Mouse (Mus musculus) lung, adult 2 months (tissue): Measurements from ENCODE around the gene Hspb9. TPM values are rescaled to one million over a fixed set of nuclear protein-coding genes. Genes with fewer than 3 reads are reported as not detected.
A peak's percentile ranks its signal among the peaks of the same experiment; 100 is the strongest.

Experiments used
- DNase-seq: peaks from one replicate; pipeline ENCODE4 v3.0.0; 2022
- H3K4me1 ChIP-seq: fragments of 200-500 bp; 2 replicates; pipeline ENCODE4 v1.6.1; 2011; ENCODE audit warnings: low read length; ENCODE audit not compliant: control insufficient read depth, insufficient read depth
- H3K4me3 ChIP-seq: fragments of 200-500 bp; replicated peaks from 2 replicates; pipeline ENCODE3; 2011; ENCODE audit warnings: low read depth, mild to moderate bottlenecking, control low read depth, low read length; ENCODE audit errors: extremely low read depth
- CTCF ChIP-seq: fragments of 200-500 bp; IDR thresholded peaks from 2 replicates; pipeline ENCODE4 v1.5.1; 2011; ENCODE audit warnings: mild to moderate bottlenecking, low read length, control low read depth; ENCODE audit not compliant: insufficient read depth
- POLR2A ChIP-seq: fragments of 200-500 bp; IDR thresholded peaks from 2 replicates; pipeline ENCODE4 v1.6.1; 2011; ENCODE audit warnings: low read depth, mild to moderate bottlenecking, control low read depth, low read length, borderline replicate concordance; ENCODE audit errors: extremely low read depth
- WGBS: fragments of 180-500 bp; shearing (Covaris S2); methylation state at CpG from one replicate; pipeline ENCODE4 v1.1.7; 2018; 5-methylcytosine and 5-hydroxymethylcytosine counted together
- polyA plus RNA-seq: library from polyadenylated mRNA; depleted of rRNA; stranded (reverse); fragments of >200 nt; gene quantifications from 2 replicates; pipeline ENCODE4 v1.2.3, GENCODE M21; 2012

Hspb9 gene
- polyA plus RNA-seq, 1 experiment = 0.36 TPM

DNA sequence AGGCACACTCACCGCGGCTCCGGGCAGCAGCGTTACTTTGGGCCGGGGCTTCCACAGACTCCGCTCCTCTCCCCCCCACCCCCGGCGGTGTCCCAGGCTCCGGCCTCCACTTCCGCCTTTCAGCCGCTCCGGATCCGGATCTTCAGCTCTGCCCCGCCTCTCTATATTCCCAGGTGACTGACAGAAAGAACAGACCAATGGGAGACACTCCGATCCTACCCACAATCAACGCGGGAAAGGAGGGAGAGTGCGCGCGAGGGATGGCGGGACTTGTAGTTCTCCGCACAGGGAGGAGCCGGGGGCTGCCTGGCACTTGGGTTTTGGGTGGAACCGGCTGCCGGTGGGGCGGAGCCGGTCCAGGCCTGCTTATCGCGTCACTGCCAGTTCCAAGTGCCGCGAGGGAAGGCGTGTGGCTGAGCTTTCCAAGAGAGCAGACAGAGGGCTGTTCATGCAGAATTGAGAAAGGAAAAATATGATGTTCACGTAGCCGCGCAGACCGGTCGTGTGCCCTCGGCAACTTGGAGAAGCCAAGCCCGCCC is 24.5 kb downstream of the Hspb9 start, which contains the start of gene Rab5c:
Rab5c (minus strand) TSS at position 150 of the 539 bp plus-strand sequence.
- H3K4me1 ChIP-seq = peaks cover 18% of the 10 kb centered on the region
- peak; percentile 98 for DNase-seq
- under 1% methylated on average over 39 of the region's 39 CpGs for WGBS
- TF ChIP-seq CTCF (no peak), POLR2A (peak; percentile 61; the same call in 1 of the 2 replicates)
- H3K4me3 ChIP-seq = peak within 1 kb of the TSS; percentile 98

DNA sequence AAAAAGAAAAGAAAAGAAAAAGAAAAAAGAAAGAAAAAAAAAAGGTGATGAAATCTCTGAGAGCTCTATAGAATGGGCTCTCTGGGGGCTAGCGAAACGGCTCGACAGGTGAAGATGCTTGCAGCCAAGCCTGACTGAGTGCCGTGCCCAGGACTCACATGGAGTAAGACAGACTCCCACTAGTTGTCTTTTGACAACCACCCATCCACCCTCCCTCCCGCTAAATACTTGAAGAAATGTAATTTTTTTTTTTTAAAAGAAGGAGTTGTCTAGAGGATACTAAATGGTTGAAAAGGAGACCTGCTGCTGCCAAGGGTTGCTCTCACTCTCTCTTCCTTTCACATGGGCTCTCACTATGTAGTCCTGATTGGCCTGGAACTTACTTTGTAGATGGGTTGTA is 25.1 kb downstream of the Hspb9 start:
- WGBS = 25% methylated on average over 5 of the region's 5 CpGs
- H3K4me1 ChIP-seq = peaks cover 18% of the 10 kb centered on the region
- no peak for TF ChIP-seq POLR2A
- no peak for TF ChIP-seq CTCF
- no peak overlapping the region for H3K4me3 ChIP-seq
- DNase-seq = no peak

DNA sequence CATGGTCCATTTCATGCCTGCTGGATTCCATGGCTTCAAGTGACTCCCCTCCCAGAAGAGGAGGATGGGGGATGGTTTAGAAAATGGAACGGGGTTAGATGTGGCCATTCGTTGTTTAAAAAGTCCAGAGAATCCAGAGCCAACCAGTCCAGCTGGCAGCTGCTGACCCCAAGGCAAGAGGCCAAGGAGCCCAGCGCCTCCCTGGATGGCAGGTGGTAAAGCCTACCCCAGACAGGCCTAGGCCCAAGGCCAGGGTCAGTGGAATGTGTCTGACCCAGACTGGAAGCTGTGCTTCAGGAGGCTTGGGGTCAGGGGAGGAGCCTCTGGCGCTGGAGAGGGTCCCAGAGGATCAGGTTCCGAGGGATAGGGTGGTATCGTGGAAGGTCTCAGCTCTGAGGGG is 27.7 kb downstream of the Hspb9 start:
- Histone ChIP-seq H3K4me3 (no peak overlapping the region), H3K4me1 (peaks cover 8% of the 10 kb centered on the region)
- no peak for TF ChIP-seq POLR2A
- TF ChIP-seq CTCF = no peak
- WGBS = 65% methylated on average over 6 of the region's 6 CpGs
- no peak for DNase-seq

DNA sequence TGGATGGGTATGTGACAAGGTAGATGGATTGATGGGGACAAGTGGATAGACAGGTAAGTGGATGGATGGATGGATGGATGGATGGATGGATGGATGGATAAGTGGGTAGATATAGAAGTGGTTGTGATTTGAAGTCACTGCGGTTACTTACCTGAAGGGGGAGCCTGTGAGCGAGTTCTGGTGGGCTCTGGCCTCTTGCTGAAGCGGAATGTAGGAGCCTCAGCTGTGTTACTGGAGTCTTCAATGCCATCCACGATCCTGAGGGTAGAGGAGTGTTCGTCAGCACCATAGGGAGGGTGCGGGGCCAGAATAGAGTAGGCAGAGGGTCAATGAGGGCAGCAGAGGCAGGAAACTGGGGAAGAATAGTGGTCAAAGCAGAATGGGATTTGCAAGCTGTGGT is 31.4 kb downstream of the Hspb9 start:
- peak; percentile 31 for DNase-seq
- H3K4me1 ChIP-seq = no peaks in the 10 kb centered on the region; the same call in 1 of the 2 replicates
- WGBS = 17% methylated on average over 6 of the region's 6 CpGs
- no peak overlapping the region for H3K4me3 ChIP-seq
- TF ChIP-seq POLR2A (no peak), CTCF (peak; percentile 67)

DNA sequence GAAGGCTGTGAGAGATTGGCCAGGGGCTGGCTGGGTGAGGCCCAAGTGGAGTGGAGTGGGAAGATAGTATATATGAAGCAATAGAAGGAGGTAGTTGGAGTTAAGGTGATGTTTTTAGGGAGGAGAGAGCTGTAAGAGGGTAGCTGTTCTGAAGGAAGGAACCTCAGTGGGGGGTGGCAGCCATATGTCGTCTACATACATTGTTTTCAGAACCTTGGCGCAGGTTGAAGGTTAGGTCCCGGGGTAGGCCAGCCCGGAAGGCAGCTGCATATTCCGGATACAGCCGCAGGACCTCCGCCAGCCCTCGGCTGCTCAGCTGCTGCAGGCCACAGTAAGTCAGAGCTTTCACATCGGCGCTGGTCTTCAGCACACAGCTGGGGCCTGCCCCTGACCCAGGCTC is 32.9 kb downstream of the Hspb9 start:
- no peak for TF ChIP-seq CTCF
- no peak for TF ChIP-seq POLR2A
- DNase-seq = no peak
- Histone ChIP-seq H3K4me3 (no peak overlapping the region), H3K4me1 (no peaks in the 10 kb centered on the region; the same call in 1 of the 2 replicates)
- WGBS = 80% methylated on average over 10 of the region's 10 CpGs

GRCm38 (mm10) chr11:100747114-100747513 is 33.5 kb downstream of the Hspb9 start:
- DNase-seq = no peak
- H3K4me1 ChIP-seq = no peaks in the 10 kb centered on the region; the same call in 1 of the 2 replicates
- H3K4me3 ChIP-seq = no peak overlapping the region
- 69% methylated on average over 5 of the region's 5 CpGs for WGBS
- TF ChIP-seq POLR2A (no peak), CTCF (no peak)

- WGBS = 57% methylated on average over 4 of the region's 4 CpGs
Measured at GRCm38 (mm10) chr11:100748620-100749019, 35.0 kb downstream of the Hspb9 start.

DNA sequence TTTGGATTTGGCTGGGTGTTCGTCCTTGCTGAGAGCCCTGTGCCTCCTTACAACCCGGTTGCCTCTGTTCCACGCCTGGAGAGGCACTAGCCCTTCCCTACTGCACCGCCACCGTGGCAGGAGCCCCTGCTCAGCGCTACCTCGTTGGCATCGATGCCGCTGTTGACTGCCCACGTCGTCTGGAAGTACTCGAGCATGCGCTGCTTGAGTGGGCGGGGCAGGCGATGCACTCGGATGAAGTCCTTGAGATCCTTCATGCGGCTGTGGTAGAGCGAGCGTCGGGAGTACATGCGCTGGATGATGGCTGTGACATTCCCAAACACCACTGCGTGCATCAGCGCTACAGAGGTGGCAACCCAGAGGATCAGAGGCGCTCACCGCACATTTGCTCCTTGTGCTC is 35.8 kb downstream of the Hspb9 start:
- TF ChIP-seq POLR2A (no peak), CTCF (no peak)
- no peak for DNase-seq
- WGBS = 36% methylated on average over 25 of the region's 25 CpGs
- Histone ChIP-seq H3K4me3 (no peak overlapping the region), H3K4me1 (no peaks in the 10 kb centered on the region; the same call in 1 of the 2 replicates)

More at GRCm38 (mm10) chr11:100748620-100749019, 35.0 kb downstream of the Hspb9 start:
- DNase-seq = no peak
- Histone ChIP-seq H3K4me3 (no peak overlapping the region), H3K4me1 (no peaks in the 10 kb centered on the region; the same call in 1 of the 2 replicates)
- TF ChIP-seq CTCF (no peak), POLR2A (no peak)

DNA sequence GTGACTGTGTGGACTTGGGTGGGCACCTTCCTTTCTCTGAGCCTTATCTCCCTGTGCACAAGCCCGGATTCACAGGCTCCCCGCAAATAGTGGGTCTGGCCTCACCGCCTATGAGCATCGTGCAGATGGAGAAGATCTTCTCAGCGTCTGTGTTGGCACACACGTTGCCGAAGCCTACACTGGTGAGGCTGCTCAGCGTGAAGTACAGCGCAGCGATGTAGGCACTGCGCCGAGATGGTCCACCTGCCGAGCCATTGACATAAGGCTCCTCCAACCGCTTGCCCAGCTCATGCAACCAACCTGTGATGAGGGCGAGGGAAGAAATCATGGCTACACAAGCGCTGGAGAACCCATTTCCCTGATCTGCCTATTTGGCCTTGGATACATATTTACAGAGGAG is 36.5 kb downstream of the Hspb9 start:
- no peak for DNase-seq
- Histone ChIP-seq H3K4me1 (no peaks in the 10 kb centered on the region; the same call in 1 of the 2 replicates), H3K4me3 (no peak overlapping the region)
- no peak for TF ChIP-seq POLR2A
- no peak for TF ChIP-seq CTCF
- 85% methylated on average over 16 of the region's 16 CpGs for WGBS

- H3K4me1 ChIP-seq = no peaks in the 10 kb centered on the region; the same call in 1 of the 2 replicates
- DNase-seq = no peak
- no peak for TF ChIP-seq POLR2A
- TF ChIP-seq CTCF = no peak
- H3K4me3 ChIP-seq = no peak overlapping the region
- WGBS = 37% methylated on average over 10 of the region's 10 CpGs
Measured at GRCm38 (mm10) chr11:100752294-100752693, 38.6 kb downstream of the Hspb9 start.
